Mouse (Mus musculus): ENCODE results near the gene Znrf2. TPM values are rescaled to one million over a fixed set of nuclear protein-coding genes. Genes with fewer than 3 reads are reported as not detected.

Znrf2 gene
- 2.9 and 3.2 TPM in 2 replicates for polyA plus RNA-seq (2016; fragmentation: Nextera tagmentation; extraction: Ambion mirVana)

DNA sequence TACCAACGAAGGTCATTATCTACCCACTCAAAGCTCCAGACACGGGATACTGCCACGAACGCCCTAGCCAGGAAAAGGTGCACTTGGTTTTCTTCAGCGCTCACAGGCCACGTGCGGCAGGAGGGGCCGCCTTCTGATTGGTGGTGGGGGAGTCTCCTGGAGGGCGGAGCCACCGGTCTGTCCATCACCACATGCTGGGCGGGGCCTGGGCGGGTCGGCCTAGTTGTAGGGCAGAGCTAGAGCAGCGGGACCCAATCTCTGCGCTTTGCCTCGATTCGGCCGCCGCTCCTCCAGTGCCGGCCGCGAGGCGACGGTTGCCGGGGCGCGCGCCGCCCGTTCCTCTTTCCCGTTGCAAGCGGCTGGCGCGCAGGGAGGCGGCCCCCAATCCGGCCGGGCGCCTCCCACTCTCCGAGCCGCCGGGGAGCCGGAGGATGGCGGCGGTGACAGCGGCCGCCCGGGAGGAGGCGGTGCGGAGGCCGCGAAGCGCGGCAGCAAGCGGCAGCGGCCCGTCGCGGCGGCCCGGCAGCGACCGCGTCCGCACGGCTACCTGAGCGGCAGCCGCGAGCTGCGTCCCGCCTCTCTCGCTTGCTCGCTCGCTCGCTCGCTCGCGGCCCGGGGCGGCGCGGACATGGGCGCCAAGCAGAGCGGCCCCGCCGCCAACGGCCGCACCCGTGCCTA lies at the start of gene Znrf2:
Gene Znrf2 (plus strand): TSS at position 529 of the 678 bp plus-strand sequence.
- Histone ChIP-seq H3K4me3 (peak within 1 kb of the TSS; percentile 84), H3K4me2 (peak within 1 kb of the TSS; percentile 86), H3K36me3 (peaks cover 1% of the 10 kb centered on the region; the same call in 1 of the 2 replicates)

DNA sequence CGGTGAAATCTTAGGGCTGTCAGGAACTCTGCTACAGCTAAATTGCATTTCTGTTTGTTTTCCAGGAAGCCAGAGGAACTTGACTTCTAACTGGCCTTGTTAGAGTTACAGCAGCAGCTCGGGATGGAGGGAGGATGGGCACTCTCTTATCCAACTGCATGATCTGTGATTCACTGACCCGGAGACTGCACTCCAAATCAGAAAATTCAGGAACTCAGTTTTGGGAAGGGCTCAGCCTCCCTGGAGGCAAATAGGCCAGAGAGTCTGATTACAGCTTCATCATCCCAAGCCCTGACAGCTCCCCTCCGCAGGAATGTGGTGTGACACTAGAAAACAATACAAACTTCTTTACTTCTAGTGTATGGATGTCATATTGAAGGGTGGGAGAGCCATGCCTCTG lies 49.0 kb upstream of the Znrf2 start:
- H3K4me2 ChIP-seq: no peak overlapping the region
- no peaks in the 10 kb centered on the region for H3K9me3 ChIP-seq (replicated peaks)
- no peak overlapping the region for H3K9ac ChIP-seq
- no peak overlapping the region for H3K27ac ChIP-seq
- no peaks in the 10 kb centered on the region for H3K27me3 ChIP-seq (replicated peaks)
- H3K4me3 ChIP-seq: no peak overlapping the region
- 39% methylated on average over 4 of the region's 4 CpGs for WGBS (ENCODE audit: insufficient replicate concordance)
- H3K36me3 ChIP-seq: no peaks in the 10 kb centered on the region
- H3K4me1 ChIP-seq: 0 out of 2 replicates have a peak, but pooled peaks cover 3% of the 10 kb centered on the region
- no peak for ATAC-seq

More for the DNA sequence above, at the start of gene Znrf2:
- Histone ChIP-seq H3K27me3 (replicated peaks) (no peaks in the 10 kb centered on the region), H3K27ac (peak within 1 kb of the TSS; percentile 98), H3K9me3 (replicated peaks) (no peaks in the 10 kb centered on the region), H3K4me1 (peaks cover 40% of the 10 kb centered on the region), H3K9ac (peak within 1 kb of the TSS; percentile 93)
- 1% methylated on average over 54 of the region's 88 CpGs for WGBS (ENCODE audit: insufficient replicate concordance)
- peak; percentile 99 for ATAC-seq

DNA sequence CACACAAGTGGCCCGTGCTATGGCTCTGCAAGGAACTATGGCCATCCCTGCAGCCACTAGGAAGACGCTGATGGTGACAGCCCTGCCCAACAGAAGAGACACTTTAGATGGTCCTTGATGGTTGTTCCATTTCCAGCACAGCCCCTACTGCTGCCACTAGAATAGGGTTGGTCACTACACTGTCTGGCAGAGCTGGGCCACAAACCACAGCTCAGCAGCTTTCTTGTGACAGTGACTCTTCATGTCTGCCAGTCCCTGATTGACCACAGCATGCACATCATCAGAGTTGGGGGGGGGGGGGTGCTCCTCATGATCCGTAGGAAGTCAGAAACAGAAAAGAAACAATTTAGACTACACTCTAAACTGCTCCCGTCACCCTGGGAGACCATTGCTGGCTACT lies 46.0 kb upstream of the Znrf2 start:
- no peak for ATAC-seq
- Histone ChIP-seq H3K4me2 (no peak overlapping the region), H3K4me1 (peaks cover 9% of the 10 kb centered on the region), H3K36me3 (no peaks in the 10 kb centered on the region), H3K27me3 (replicated peaks) (no peaks in the 10 kb centered on the region), H3K9ac (no peak overlapping the region), H3K4me3 (no peak overlapping the region), H3K27ac (no peak overlapping the region), H3K9me3 (replicated peaks) (no peaks in the 10 kb centered on the region)
- WGBS (ENCODE audit: insufficient replicate concordance): 59% methylated on average over 4 of the region's 4 CpGs

DNA sequence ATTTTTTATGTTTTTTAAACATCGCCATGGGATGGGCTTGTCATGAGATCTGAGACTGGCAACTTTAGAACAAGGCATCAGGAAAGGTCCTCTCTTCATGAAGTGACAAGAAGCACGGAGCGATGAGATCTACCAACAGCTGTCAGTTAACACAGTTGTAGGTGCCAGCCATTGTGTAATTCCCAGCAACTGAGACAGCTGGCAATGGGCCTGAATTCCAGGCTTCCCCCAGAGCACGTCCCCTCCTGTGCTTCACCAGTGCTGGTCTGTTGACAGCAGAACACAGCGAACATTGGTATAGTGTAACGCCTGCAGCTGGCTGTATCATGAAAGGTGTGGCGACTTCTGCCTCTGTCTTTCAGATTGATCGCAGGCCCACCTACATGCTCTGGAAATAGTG lies 45.5 kb upstream of the Znrf2 start:
- H3K27ac ChIP-seq: no peak overlapping the region
- H3K4me1 ChIP-seq: peaks cover 12% of the 10 kb centered on the region
- ATAC-seq: no peak
- H3K9me3 ChIP-seq (replicated peaks): no peaks in the 10 kb centered on the region
- no peak overlapping the region for H3K4me3 ChIP-seq
- no peaks in the 10 kb centered on the region for H3K36me3 ChIP-seq
- WGBS (ENCODE audit: insufficient replicate concordance): 74% methylated on average over 8 of the region's 8 CpGs
- H3K9ac ChIP-seq: no peak overlapping the region
- no peaks in the 10 kb centered on the region for H3K27me3 ChIP-seq (replicated peaks)
- H3K4me2 ChIP-seq: no peak overlapping the region

DNA sequence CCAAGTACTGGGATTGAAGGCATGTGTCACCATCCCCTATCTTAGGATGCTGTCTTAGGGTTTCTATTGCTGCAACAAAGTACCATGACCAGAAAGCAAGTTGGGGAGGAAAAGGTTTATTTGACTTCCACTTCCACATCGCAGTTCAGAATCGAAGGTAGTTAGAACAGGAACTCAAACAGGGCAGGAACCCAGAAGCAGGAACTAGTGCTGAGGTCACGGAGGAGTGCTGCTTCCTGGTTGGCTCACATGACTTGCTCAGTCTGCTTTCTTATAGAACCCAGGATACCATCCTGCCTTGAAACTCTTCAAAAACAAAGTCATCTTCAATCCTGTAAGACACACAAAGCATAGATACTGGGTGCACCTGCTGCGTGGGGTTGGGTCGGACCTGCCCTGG lies 44.6 kb upstream of the Znrf2 start:
- Histone ChIP-seq H3K27ac (no peak overlapping the region), H3K4me3 (no peak overlapping the region), H3K4me1 (peaks cover 18% of the 10 kb centered on the region), H3K4me2 (no peak overlapping the region), H3K9me3 (replicated peaks) (no peaks in the 10 kb centered on the region), H3K36me3 (no peaks in the 10 kb centered on the region), H3K9ac (no peak overlapping the region), H3K27me3 (replicated peaks) (no peaks in the 10 kb centered on the region)
- WGBS (ENCODE audit: insufficient replicate concordance): 65% methylated on average over 5 of the region's 5 CpGs
- ATAC-seq: no peak

DNA sequence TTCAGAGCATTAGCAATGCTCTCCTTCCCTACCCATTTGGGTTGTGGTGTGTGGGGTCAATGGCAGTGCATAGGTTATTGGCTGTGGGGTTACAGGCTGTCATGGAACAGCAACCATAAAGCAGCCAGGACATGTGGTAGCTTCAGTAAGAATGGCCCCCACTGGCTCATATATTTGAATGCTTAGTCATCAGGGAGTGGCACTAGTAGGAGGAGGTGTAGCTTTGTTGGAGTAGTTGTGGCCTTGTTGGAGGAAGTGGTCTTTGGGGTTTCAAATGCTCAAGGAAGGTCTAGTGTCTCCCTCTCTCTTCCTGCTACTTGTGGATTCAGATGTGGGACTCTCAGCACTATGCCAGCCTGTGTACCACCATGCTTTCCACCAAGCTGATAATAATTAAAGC lies 41.0 kb upstream of the Znrf2 start:
- Histone ChIP-seq H3K4me3 (no peak overlapping the region), H3K27ac (no peak overlapping the region), H3K9me3 (replicated peaks) (no peaks in the 10 kb centered on the region), H3K4me1 (peaks cover 18% of the 10 kb centered on the region), H3K4me2 (no peak overlapping the region), H3K36me3 (no peaks in the 10 kb centered on the region), H3K27me3 (replicated peaks) (no peaks in the 10 kb centered on the region), H3K9ac (no peak overlapping the region)
- no peak; the same call in 1 of the 2 replicates for ATAC-seq

DNA sequence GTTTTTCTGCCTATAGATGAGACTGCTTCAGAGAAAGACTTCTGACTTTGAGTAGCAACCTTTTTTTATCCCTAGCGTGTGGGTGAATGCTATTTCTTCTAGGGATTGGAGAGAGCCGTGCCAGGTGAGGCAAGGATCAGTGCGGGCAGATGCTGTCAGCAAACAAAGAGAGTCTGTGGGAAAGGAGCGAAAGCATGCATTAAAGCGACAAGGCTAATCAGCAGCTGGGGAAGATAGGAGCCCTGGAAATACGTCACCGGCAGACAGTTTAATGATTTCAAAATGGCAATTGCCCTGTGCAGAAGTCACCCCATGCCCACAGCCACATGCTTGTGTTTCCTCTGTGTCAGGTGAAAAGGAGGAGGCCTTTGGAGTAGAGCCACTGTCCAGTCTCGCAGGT lies 39.1 kb upstream of the Znrf2 start:
- Histone ChIP-seq H3K4me2 (no peak overlapping the region), H3K9me3 (replicated peaks) (no peaks in the 10 kb centered on the region), H3K4me1 (peaks cover 18% of the 10 kb centered on the region), H3K4me3 (no peak overlapping the region), H3K27me3 (replicated peaks) (no peaks in the 10 kb centered on the region), H3K9ac (no peak overlapping the region), H3K27ac (no peak overlapping the region), H3K36me3 (no peaks in the 10 kb centered on the region)
- WGBS (ENCODE audit: insufficient replicate concordance): 53% methylated on average over 8 of the region's 8 CpGs
- ATAC-seq: no peak

DNA sequence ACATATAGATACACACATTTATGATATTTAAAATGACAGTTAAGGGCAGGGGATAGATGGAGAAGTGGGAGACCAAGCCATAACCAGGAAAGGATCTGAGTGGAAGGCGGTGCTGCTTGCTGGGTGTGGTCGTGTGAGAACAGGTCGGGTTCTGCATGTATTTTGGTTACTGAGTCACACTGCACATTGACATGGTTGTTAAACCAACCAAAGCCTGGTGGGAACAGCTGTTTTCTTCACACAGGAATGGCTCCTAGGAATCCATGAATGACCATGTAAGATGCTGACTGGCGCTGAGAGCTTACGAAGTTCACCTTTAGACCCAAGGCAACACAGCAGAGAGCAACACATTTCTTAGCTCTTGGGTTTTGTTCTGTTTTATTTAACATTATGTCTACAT lies 36.7 kb upstream of the Znrf2 start:
- Histone ChIP-seq H3K36me3 (no peaks in the 10 kb centered on the region), H3K4me3 (no peak overlapping the region), H3K4me2 (no peak overlapping the region), H3K4me1 (peaks cover 17% of the 10 kb centered on the region), H3K9ac (no peak overlapping the region), H3K9me3 (replicated peaks) (no peaks in the 10 kb centered on the region), H3K27ac (no peak overlapping the region), H3K27me3 (replicated peaks) (no peaks in the 10 kb centered on the region)
- 73% methylated on average over 5 of the region's 5 CpGs for WGBS (ENCODE audit: insufficient replicate concordance)
- no peak for ATAC-seq

DNA sequence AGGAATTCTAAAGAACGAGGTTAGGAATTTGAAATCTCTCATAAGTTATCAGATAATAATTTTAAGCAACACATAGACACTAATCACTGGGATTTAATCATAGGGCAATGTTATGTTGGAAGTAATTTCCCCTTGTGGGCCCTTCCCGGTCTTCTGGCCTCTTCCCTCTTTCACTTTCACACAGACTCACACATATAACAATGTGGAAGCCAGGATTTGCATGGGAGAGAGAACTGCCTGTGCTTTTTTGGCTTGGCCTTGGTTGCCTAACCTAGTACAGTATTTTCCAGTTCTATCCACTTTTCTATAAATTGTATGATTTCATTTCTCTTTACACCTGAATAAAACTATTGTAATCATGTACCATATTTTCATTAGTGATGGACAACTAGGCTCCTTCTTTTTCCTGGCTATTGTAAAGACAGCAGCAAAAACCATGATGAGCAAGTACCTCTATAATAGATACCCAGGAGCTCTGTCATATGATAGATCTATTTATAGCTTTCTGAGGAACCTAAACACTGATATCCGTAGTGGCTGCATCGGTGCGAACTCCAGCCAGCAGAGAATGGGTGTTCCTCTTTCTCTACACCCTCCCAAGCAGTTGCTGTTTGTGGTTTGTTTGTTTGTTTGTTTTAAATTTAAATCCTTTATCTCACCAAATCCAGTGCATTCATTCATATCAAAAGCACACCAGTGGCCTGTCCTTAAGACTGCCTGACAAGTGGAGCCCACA lies 36.0 kb upstream of the Znrf2 start:
- H3K27ac ChIP-seq: no peak overlapping the region
- H3K27me3 ChIP-seq (replicated peaks): no peaks in the 10 kb centered on the region
- ATAC-seq: no peak
- H3K4me1 ChIP-seq: peaks cover 9% of the 10 kb centered on the region; the same call in 1 of the 2 replicates
- H3K4me2 ChIP-seq: no peak overlapping the region
- H3K9me3 ChIP-seq (replicated peaks): no peaks in the 10 kb centered on the region
- WGBS (ENCODE audit: insufficient replicate concordance): 34% methylated on average over 5 of the region's 5 CpGs
- H3K4me3 ChIP-seq: no peak overlapping the region
- H3K9ac ChIP-seq: no peak overlapping the region
- H3K36me3 ChIP-seq: no peaks in the 10 kb centered on the region

DNA sequence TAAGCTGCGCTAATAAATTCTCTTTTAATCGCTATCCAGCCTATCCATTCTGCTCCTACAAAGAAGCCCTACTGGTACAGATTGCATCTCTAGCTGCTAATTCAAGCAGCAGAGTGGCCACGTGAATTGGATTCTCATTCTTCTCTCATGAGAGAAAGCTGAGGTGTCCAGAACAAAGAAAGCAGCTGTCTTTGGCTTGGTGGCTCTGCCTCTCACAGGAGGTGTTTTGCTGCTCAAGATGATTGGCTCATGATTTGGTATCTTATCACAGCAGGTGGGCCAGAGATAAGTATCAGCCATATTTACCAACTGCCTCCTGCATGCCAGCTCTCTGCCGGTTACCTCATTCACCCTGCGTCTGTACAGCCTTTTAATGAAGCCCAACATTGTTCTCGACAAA lies 34.8 kb upstream of the Znrf2 start:
- WGBS (ENCODE audit: insufficient replicate concordance): 66% methylated on average over 6 of the region's 6 CpGs
- H3K9ac ChIP-seq: no peak overlapping the region
- H3K27me3 ChIP-seq (replicated peaks): no peaks in the 10 kb centered on the region
- H3K36me3 ChIP-seq: no peaks in the 10 kb centered on the region
- no peaks in the 10 kb centered on the region for H3K9me3 ChIP-seq (replicated peaks)
- H3K4me2 ChIP-seq: no peak overlapping the region
- no peak overlapping the region for H3K4me3 ChIP-seq
- no peak for ATAC-seq
- no peaks in the 10 kb centered on the region for H3K4me1 ChIP-seq
- H3K27ac ChIP-seq: no peak overlapping the region

DNA sequence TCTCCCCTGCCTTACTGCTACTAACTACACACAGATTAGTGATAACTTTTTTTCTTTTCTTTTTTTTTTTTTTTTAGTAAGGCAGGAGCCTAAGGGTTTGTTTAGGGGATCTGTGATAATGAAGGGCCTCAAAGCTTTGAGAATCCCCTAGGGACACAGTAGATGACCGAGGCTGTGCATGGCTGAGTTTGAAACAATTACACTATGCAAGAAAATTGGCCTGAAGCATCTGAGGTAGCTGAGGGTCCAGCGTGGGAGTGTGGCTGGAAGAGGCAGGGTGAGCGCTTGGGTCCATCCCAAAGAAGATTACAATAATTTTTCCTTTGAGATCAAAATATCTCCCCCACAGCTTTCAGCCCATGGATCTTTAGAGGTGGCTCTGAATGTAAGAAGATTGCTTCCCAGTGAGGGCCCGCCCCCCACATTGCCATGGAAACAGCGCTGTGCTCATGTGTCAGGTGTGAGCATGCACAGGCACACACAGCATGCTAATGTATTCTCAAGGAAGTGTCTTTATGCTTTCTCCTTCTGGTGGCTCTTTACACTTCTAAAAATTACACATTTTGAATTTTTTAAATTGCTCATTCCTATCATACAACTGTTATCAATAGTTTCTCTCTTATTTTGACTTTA lies 31.5 kb upstream of the Znrf2 start:
- Histone ChIP-seq H3K36me3 (no peaks in the 10 kb centered on the region), H3K4me3 (no peak overlapping the region), H3K9ac (no peak overlapping the region), H3K27me3 (replicated peaks) (no peaks in the 10 kb centered on the region), H3K4me1 (no peaks in the 10 kb centered on the region), H3K9me3 (replicated peaks) (no peaks in the 10 kb centered on the region), H3K4me2 (no peak overlapping the region), H3K27ac (no peak overlapping the region)
- no peak for ATAC-seq
- 65% methylated on average over 5 of the region's 5 CpGs for WGBS (ENCODE audit: insufficient replicate concordance)

DNA sequence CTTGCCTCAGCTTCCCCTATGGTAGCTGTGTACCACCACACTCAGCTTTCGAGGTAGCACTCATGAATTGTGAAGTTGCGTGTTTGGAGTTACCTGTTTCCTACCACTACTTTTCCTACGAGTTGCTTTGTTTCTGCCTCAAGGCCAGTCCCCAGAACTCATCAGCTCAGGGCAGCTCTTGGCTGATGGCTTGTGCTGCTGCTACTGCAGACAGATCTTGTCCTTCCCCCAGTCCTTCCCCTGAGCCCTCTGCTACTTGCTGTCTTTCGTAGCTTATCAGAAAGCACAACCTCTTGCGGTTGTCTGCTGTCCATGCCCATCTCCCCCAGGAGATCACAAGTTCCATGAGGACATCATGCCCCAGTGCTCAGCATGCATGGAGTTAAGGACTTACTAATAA lies 29.9 kb upstream of the Znrf2 start:
- H3K36me3 ChIP-seq: no peaks in the 10 kb centered on the region
- no peak overlapping the region for H3K27ac ChIP-seq
- H3K4me2 ChIP-seq: no peak overlapping the region
- ATAC-seq: no peak
- no peaks in the 10 kb centered on the region for H3K9me3 ChIP-seq (replicated peaks)
- H3K4me3 ChIP-seq: no peak overlapping the region
- no peaks in the 10 kb centered on the region for H3K27me3 ChIP-seq (replicated peaks)
- no peaks in the 10 kb centered on the region for H3K4me1 ChIP-seq
- WGBS (ENCODE audit: insufficient replicate concordance): 50% methylated on average over 5 of the region's 5 CpGs
- H3K9ac ChIP-seq: no peak overlapping the region

Data from liver, embryonic 12.5 days (tissue).